Mouse (Mus musculus) stomach, postnatal 0 days (tissue): ENCODE measurements around the gene 1500015O10Rik. TPM values are rescaled to one million over a fixed set of nuclear protein-coding genes. Genes with fewer than 3 reads are reported as not detected.

ENCODE experiments used
- ATAC-seq: fragments of 200-750 bp; cut with Nextera tagmentation; 2 replicates; pipeline ENCODE4 v1.8.0; 2017; ENCODE audit not compliant: low FRiP score, low TSS enrichment
- DNase-seq: peaks from one replicate; pipeline ENCODE4 v3.0.0-alpha.2; 2016; ENCODE audit warnings: low spot score
- H3K27ac ChIP-seq: fragments of 300-500 bp; sonication (generic); replicated peaks from 2 replicates; pipeline ENCODE4 v1.5.1; 2014; ENCODE audit warnings: mild to moderate bottlenecking, control low read depth
- H3K27me3 ChIP-seq: fragments of 300-500 bp; sonication (generic); 2 replicates; pipeline ENCODE4 v1.6.1; 2014; ENCODE audit warnings: low read length; ENCODE audit not compliant: control insufficient read depth, insufficient read depth
- H3K36me3 ChIP-seq: fragments of 300-500 bp; sonication (generic); 2 replicates; pipeline ENCODE4 v1.6.1; 2014; ENCODE audit warnings: low read length, mixed read lengths; ENCODE audit not compliant: control insufficient read depth, insufficient read depth
- H3K4me1 ChIP-seq: fragments of 300-500 bp; sonication (generic); replicated peaks from 2 replicates; pipeline ENCODE4 v1.6.1; 2014; ENCODE audit warnings: antibody characterized with exemption; ENCODE audit not compliant: control insufficient read depth, insufficient read depth
- H3K4me2 ChIP-seq: fragments of 300-500 bp; sonication (generic); replicated peaks from 2 replicates; pipeline ENCODE4 v1.6.1; 2014; ENCODE audit warnings: low read depth, mild to moderate bottlenecking, control low read depth, moderate library complexity
- H3K4me3 ChIP-seq: fragments of 300-500 bp; sonication (generic); 2 replicates; pipeline ENCODE4 v1.5.1; 2014; ENCODE audit warnings: low read depth, low read length, control low read depth
- H3K9ac ChIP-seq: fragments of 300-500 bp; sonication (generic); 2 replicates; pipeline ENCODE4 v1.6.1; 2014; ENCODE audit warnings: mild to moderate bottlenecking, low read length, control low read depth, mixed read lengths
- H3K9me3 ChIP-seq: fragments of 300-500 bp; sonication (generic); 2 replicates; pipeline ENCODE4 v1.6.1; 2016; ENCODE audit warnings: low read length; ENCODE audit not compliant: control insufficient read depth
- CTCF ChIP-seq: IDR thresholded peaks from 2 replicates; pipeline ENCODE4 v1.5.1; 2016; ENCODE audit warnings: antibody characterized with exemption, low read depth, mild to moderate bottlenecking, moderate library complexity
- EP300 ChIP-seq: optimal IDR thresholded peaks from 2 replicates; pipeline ENCODE3; 2016; ENCODE audit warnings: antibody characterized with exemption
- WGBS: fragments of 180-500 bp; shearing (Covaris S2); extraction: QIAGEN DNeasy Blood & Tissue Kit; methylation state at CpG from one replicate; pipeline ENCODE4 v1.1.7; 2014; 5-methylcytosine and 5-hydroxymethylcytosine counted together
- polyA plus RNA-seq: library from polyadenylated mRNA; unstranded; fragments of >200 nt; fragmentation: Nextera tagmentation; extraction: Ambion mirVana; gene quantifications from 2 replicates; pipeline ENCODE4 v1.2.1, GENCODE M21; 2015

1500015O10Rik gene
- polyA plus RNA-seq, 1 experiment from 2014 or later, result 15.5 TPM

- Histone ChIP-seq H3K4me3 (no peak overlapping the region), H3K9ac (no peak overlapping the region), H3K4me2 (no peak overlapping the region), H3K36me3 (peaks cover 9% of the 10 kb centered on the region; the same call in 1 of the 2 replicates), H3K27me3 (no peaks in the 10 kb centered on the region), H3K27ac (no peak overlapping the region), H3K4me1 (no peaks in the 10 kb centered on the region), H3K9me3 (no peaks in the 10 kb centered on the region)
- 65% methylated on average over 4 of the region's 4 CpGs for WGBS
- DNase-seq, result no peak
- no peak for ATAC-seq
- TF ChIP-seq CTCF (no peak), EP300 (no peak)
Observed at GRCm38 (mm10) chr1:43768385-43768990, 38.1 kb downstream of the 1500015O10Rik start.

GRCm38 (mm10) chr1:43769348-43769747 is 38.9 kb downstream of the 1500015O10Rik start:
- H3K27ac ChIP-seq, result no peak overlapping the region
- TF ChIP-seq CTCF (no peak), EP300 (no peak)
- H3K36me3 ChIP-seq, result peaks cover 9% of the 10 kb centered on the region; the same call in 1 of the 2 replicates
- 28% methylated on average over 1 of the region's 1 CpGs for WGBS
- H3K9me3 ChIP-seq, result no peaks in the 10 kb centered on the region
- no peaks in the 10 kb centered on the region for H3K27me3 ChIP-seq
- no peak overlapping the region for H3K4me2 ChIP-seq
- H3K9ac ChIP-seq, result no peak overlapping the region
- DNase-seq (no peak), ATAC-seq (no peak)
- no peaks in the 10 kb centered on the region for H3K4me1 ChIP-seq
- no peak overlapping the region for H3K4me3 ChIP-seq

GRCm38 (mm10) chr1:43770032-43770431 is 39.6 kb downstream of the 1500015O10Rik start:
- H3K27ac ChIP-seq, result no peak overlapping the region
- WGBS, result 83% methylated on average over 3 of the region's 3 CpGs
- TF ChIP-seq CTCF, result no peak
- no peak for DNase-seq
- H3K4me2 ChIP-seq, result no peak overlapping the region
- H3K9me3 ChIP-seq, result no peaks in the 10 kb centered on the region
- H3K4me3 ChIP-seq, result no peak overlapping the region
- no peaks in the 10 kb centered on the region for H3K4me1 ChIP-seq
- H3K36me3 ChIP-seq, result peaks cover 6% of the 10 kb centered on the region; the same call in 1 of the 2 replicates
- ATAC-seq, result no peak
- no peak overlapping the region for H3K9ac ChIP-seq
- no peaks in the 10 kb centered on the region for H3K27me3 ChIP-seq

- ATAC-seq (no peak), DNase-seq (no peak)
- Histone ChIP-seq H3K27ac (no peak overlapping the region), H3K27me3 (no peaks in the 10 kb centered on the region), H3K9me3 (no peaks in the 10 kb centered on the region), H3K36me3 (peaks cover 6% of the 10 kb centered on the region; the same call in 1 of the 2 replicates), H3K4me2 (no peak overlapping the region), H3K9ac (no peak overlapping the region), H3K4me3 (no peak overlapping the region), H3K4me1 (no peaks in the 10 kb centered on the region)
- TF ChIP-seq EP300 (no peak), CTCF (no peak)
- WGBS, result 87% methylated on average over 3 of the region's 3 CpGs
Observed at GRCm38 (mm10) chr1:43772694-43773093, 42.3 kb downstream of the 1500015O10Rik start.

- no peak overlapping the region for H3K27ac ChIP-seq
- H3K9me3 ChIP-seq, result no peaks in the 10 kb centered on the region
- ATAC-seq (no peak), DNase-seq (no peak)
- H3K27me3 ChIP-seq, result no peaks in the 10 kb centered on the region
- WGBS, result 87% methylated on average over 4 of the region's 4 CpGs
- no peak overlapping the region for H3K4me2 ChIP-seq
- no peak for TF ChIP-seq CTCF
- TF ChIP-seq EP300, result no peak
- H3K9ac ChIP-seq, result no peak overlapping the region
- no peaks in the 10 kb centered on the region for H3K4me1 ChIP-seq
- H3K36me3 ChIP-seq, result peaks cover 10% of the 10 kb centered on the region
- no peak overlapping the region for H3K4me3 ChIP-seq
Observed at GRCm38 (mm10) chr1:43774126-43774525, 43.7 kb downstream of the 1500015O10Rik start.

- DNase-seq (no peak), ATAC-seq (no peak)
- no peak for TF ChIP-seq CTCF
- TF ChIP-seq EP300, result no peak
- Histone ChIP-seq H3K9ac (no peak overlapping the region), H3K4me2 (no peak overlapping the region), H3K36me3 (peaks cover 4% of the 10 kb centered on the region; the same call in 1 of the 2 replicates), H3K27me3 (no peaks in the 10 kb centered on the region), H3K4me1 (no peaks in the 10 kb centered on the region), H3K9me3 (no peaks in the 10 kb centered on the region), H3K27ac (no peak overlapping the region), H3K4me3 (no peak overlapping the region)
- 68% methylated on average over 3 of the region's 3 CpGs for WGBS
Observed at GRCm38 (mm10) chr1:43776106-43776505, 45.7 kb downstream of the 1500015O10Rik start.
